Mouse (Mus musculus) midbrain, embryonic 16.5 days (tissue): ENCODE data around the gene Myo18a. TPM values are rescaled to one million over a fixed set of nuclear protein-coding genes. Genes with fewer than 3 reads are reported as not detected.

ENCODE experiments used
- ATAC-seq: fragments of 200-750 bp; cut with Nextera tagmentation; 2 replicates; pipeline ENCODE4 v1.8.0; 2017; ENCODE audit warnings: moderate TSS enrichment
- H3K27ac ChIP-seq: fragments of 300-500 bp; sonication (generic); 2 replicates; pipeline ENCODE4 v1.5.1; 2014; ENCODE audit warnings: mild to moderate bottlenecking, low read length, mixed read lengths
- H3K27me3 ChIP-seq: fragments of 300-500 bp; sonication (generic); 2 replicates; pipeline ENCODE4 v1.6.1; 2014; ENCODE audit warnings: low read depth, low read length, mixed read lengths; ENCODE audit not compliant: control insufficient read depth, insufficient read depth
- H3K36me3 ChIP-seq: fragments of 300-500 bp; sonication (generic); 2 replicates; pipeline ENCODE4 v1.6.1; 2014; ENCODE audit warnings: mild to moderate bottlenecking, low read length, moderate library complexity, mixed read lengths; ENCODE audit not compliant: control insufficient read depth, insufficient read depth
- H3K4me1 ChIP-seq: fragments of 300-500 bp; sonication (generic); 2 replicates; pipeline ENCODE4 v1.6.1; 2014; ENCODE audit warnings: mild to moderate bottlenecking, low read length, mixed read lengths; ENCODE audit not compliant: control insufficient read depth, insufficient read depth
- H3K4me2 ChIP-seq: fragments of 300-500 bp; sonication (generic); 2 replicates; pipeline ENCODE4 v1.6.1; 2014; ENCODE audit warnings: mild to moderate bottlenecking, low read length, mixed read lengths
- H3K4me3 ChIP-seq: fragments of 300-500 bp; sonication (generic); 2 replicates; pipeline ENCODE4 v1.5.1; 2014; ENCODE audit warnings: low read depth, mild to moderate bottlenecking, low read length, moderate library complexity, mixed read lengths
- H3K9ac ChIP-seq: fragments of 300-500 bp; sonication (generic); 2 replicates; pipeline ENCODE4 v1.6.1; 2014; ENCODE audit warnings: low read depth, low read length, mixed read lengths
- H3K9me3 ChIP-seq: fragments of 300-500 bp; sonication (generic); replicated peaks from 2 replicates; pipeline ENCODE4 v1.6.1; 2014; ENCODE audit warnings: mild to moderate bottlenecking, low read length, mixed read lengths; ENCODE audit not compliant: control insufficient read depth, poor library complexity, severe bottlenecking
- WGBS: fragments of 180-500 bp; shearing (Covaris S2); extraction: QIAGEN DNeasy Blood & Tissue Kit; methylation state at CpG from one replicate; pipeline ENCODE4 v1.1.7; 2014; 5-methylcytosine and 5-hydroxymethylcytosine counted together
- polyA plus RNA-seq: library from polyadenylated mRNA; unstranded; fragments of >200 nt; fragmentation: Nextera tagmentation; extraction: Ambion mirVana; gene quantifications from 2 replicates; pipeline ENCODE4 v1.2.1, GENCODE M21; 2015

The Myo18a gene
- polyA plus RNA-seq, 1 experiment from 2014 or later, result 46.8 TPM

GRCm38 (mm10) chr11:77789512-77789911, 26.5 kb downstream of the Myo18a start:
- Histone ChIP-seq H3K9ac (no peak overlapping the region), H3K4me2 (no peak overlapping the region), H3K4me3 (no peak overlapping the region), H3K4me1 (peaks cover 40% of the 10 kb centered on the region), H3K36me3 (no peaks in the 10 kb centered on the region), H3K27ac (no peak overlapping the region), H3K27me3 (no peaks in the 10 kb centered on the region), H3K9me3 (no peaks in the 10 kb centered on the region)
- ATAC-seq, result no peak
- WGBS, result 89% methylated on average over 5 of the region's 5 CpGs

- Histone ChIP-seq H3K36me3 (no peaks in the 10 kb centered on the region), H3K9me3 (no peaks in the 10 kb centered on the region), H3K27ac (peak overlapping the region; percentile 18; the same call in 1 of the 2 replicates), H3K4me3 (no peak overlapping the region), H3K4me2 (no peak overlapping the region), H3K4me1 (peaks cover 36% of the 10 kb centered on the region), H3K27me3 (no peaks in the 10 kb centered on the region), H3K9ac (peak overlapping the region; percentile 4)
- WGBS, result 55% methylated on average over 9 of the region's 9 CpGs
- ATAC-seq, result no peak
Measured at GRCm38 (mm10) chr11:77790286-77790685, 27.2 kb downstream of the Myo18a start.

GRCm38 (mm10) chr11:77791241-77791727, 28.2 kb downstream of the Myo18a start:
- Histone ChIP-seq H3K27me3 (no peaks in the 10 kb centered on the region), H3K4me2 (no peak overlapping the region), H3K9me3 (no peaks in the 10 kb centered on the region), H3K27ac (peak overlapping the region; percentile 53), H3K4me1 (peaks cover 31% of the 10 kb centered on the region), H3K9ac (peak overlapping the region; percentile 43; the same call in 1 of the 2 replicates), H3K36me3 (no peaks in the 10 kb centered on the region), H3K4me3 (no peak overlapping the region)
- 29% methylated on average over 8 of the region's 8 CpGs for WGBS
- 0 out of 2 replicates have a peak, but pooled peaks have one; percentile 25 for ATAC-seq

- WGBS, result 50% methylated on average over 12 of the region's 12 CpGs
Measured at GRCm38 (mm10) chr11:77791752-77792565, 28.9 kb downstream of the Myo18a start.

GRCm38 (mm10) chr11:77792566-77792909, 29.5 kb downstream of the Myo18a start:
- peak overlapping the region; percentile 60; the same call in 1 of the 2 replicates for H3K27ac ChIP-seq
- no peaks in the 10 kb centered on the region for H3K27me3 ChIP-seq
- H3K4me3 ChIP-seq, result no peak overlapping the region
- no peaks in the 10 kb centered on the region for H3K36me3 ChIP-seq
- no peak overlapping the region for H3K4me2 ChIP-seq
- 69% methylated on average over 7 of the region's 7 CpGs for WGBS
- no peak overlapping the region for H3K9ac ChIP-seq
- no peaks in the 10 kb centered on the region for H3K9me3 ChIP-seq
- no peak for ATAC-seq
- peaks cover 28% of the 10 kb centered on the region for H3K4me1 ChIP-seq

More at GRCm38 (mm10) chr11:77791752-77792565, 28.9 kb downstream of the Myo18a start:
- ATAC-seq, result no peak
- Histone ChIP-seq H3K4me3 (no peak overlapping the region), H3K36me3 (no peaks in the 10 kb centered on the region), H3K27ac (peak overlapping the region; percentile 60), H3K4me1 (peaks cover 28% of the 10 kb centered on the region), H3K9ac (no peak overlapping the region), H3K27me3 (no peaks in the 10 kb centered on the region), H3K9me3 (no peaks in the 10 kb centered on the region), H3K4me2 (no peak overlapping the region)

- Histone ChIP-seq H3K27ac (peak overlapping the region; percentile 60), H3K4me3 (peak overlapping the region; percentile 46), H3K4me2 (peak overlapping the region; percentile 86), H3K4me1 (peaks cover 28% of the 10 kb centered on the region), H3K36me3 (no peaks in the 10 kb centered on the region), H3K9ac (peak overlapping the region; percentile 66), H3K9me3 (no peaks in the 10 kb centered on the region), H3K27me3 (no peaks in the 10 kb centered on the region)
- ATAC-seq, result peak; percentile 81
- WGBS, result 6% methylated on average over 19 of the region's 19 CpGs
Measured at GRCm38 (mm10) chr11:77793238-77793930, 30.3 kb downstream of the Myo18a start.

GRCm38 (mm10) chr11:77795216-77795615, 32.2 kb downstream of the Myo18a start:
- Histone ChIP-seq H3K27ac (no peak overlapping the region), H3K27me3 (no peaks in the 10 kb centered on the region), H3K9me3 (no peaks in the 10 kb centered on the region), H3K9ac (no peak overlapping the region), H3K4me1 (peaks cover 28% of the 10 kb centered on the region), H3K36me3 (no peaks in the 10 kb centered on the region), H3K4me2 (no peak overlapping the region), H3K4me3 (no peak overlapping the region)
- no peak for ATAC-seq
- WGBS, result 86% methylated on average over 5 of the region's 5 CpGs

- no peak overlapping the region for H3K27ac ChIP-seq
- H3K4me3 ChIP-seq, result no peak overlapping the region
- H3K9ac ChIP-seq, result no peak overlapping the region
- peaks cover 2% of the 10 kb centered on the region; the same call in 1 of the 2 replicates for H3K4me1 ChIP-seq
- H3K36me3 ChIP-seq, result no peaks in the 10 kb centered on the region
- H3K4me2 ChIP-seq, result no peak overlapping the region
- H3K9me3 ChIP-seq, result no peaks in the 10 kb centered on the region
- ATAC-seq, result no peak
- WGBS, result 76% methylated on average over 9 of the region's 9 CpGs
- H3K27me3 ChIP-seq, result no peaks in the 10 kb centered on the region
Measured at GRCm38 (mm10) chr11:77800491-77800868, 37.4 kb downstream of the Myo18a start.
